Comparison of ENCODE assay signal across 19 mouse cellular contexts in the genomic region with DNA sequence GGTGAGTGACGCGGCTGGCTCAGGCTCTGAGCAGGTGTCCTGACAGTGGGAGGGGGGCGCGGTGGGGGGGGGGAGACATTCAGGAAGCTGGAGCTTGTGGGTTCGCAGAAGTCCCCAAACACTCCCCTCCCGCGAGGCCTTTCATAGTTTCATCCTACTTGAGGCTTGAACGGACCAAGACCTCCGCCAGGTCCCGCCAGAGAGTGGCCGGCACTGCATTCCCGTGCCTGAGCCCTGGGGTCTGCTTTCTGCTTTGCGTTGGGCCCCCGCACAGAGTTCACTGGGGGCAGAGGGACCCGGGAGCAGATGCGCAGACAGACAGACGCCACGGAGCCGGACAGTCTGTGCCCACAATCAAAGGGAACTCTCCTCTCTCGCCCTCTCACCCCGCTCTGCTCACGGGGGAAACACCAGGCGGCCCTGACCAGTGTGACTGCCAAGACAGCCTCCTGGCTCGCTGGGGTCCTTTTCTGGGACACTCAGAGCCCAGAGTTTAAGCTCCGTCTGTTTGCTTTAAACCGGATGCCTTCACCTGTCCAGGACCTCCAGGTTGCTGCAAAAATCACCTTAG. TPM values are rescaled to one million over a fixed set of nuclear protein-coding genes. Genes with fewer than 3 reads are reported as not detected.
A peak's percentile ranks its signal among the peaks of the same experiment; 100 is the strongest.
DNase-seq lines count a peak whose midpoint lies in the region; ATAC-seq lines count a peak whose summit lies in the region.
"Had no signal": no experiment of that assay in that cellular context is flagged by ENCODE, and none has a peak within 500 bp of the region (broad histone marks: within the 10 kb centered on the region; RNA-seq: fewer than 3 reads in every experiment).

No protein-coding gene starts in this region.

- DNase-seq in heart, postnatal 14 days: no peak
- no peak for DNase-seq in lung, postnatal 25 days (ENCODE audit: low spot score)
- DNase-seq in embryonic facial prominence, embryonic 10.5 days (ENCODE audit: low spot score): peak; percentile 42
- no peak for DNase-seq in thymus, postnatal 14 days
- DNase-seq in kidney, postnatal 25 days: no peak
- DNase-seq: cerebellum, adult 9-11 months; kidney, adult 2 months; kidney, postnatal 36 days; midbrain, embryonic 14.5 days; spleen, adult 18-20 months; thymus, adult 18-20 months had no signal

- no peaks in the 10 kb centered on the region for H3K36me3 ChIP-seq in heart, embryonic 13.5 days
- H3K36me3 ChIP-seq in lung, embryonic 16.5 days (ENCODE audit: control insufficient read depth, insufficient read depth, low read length): no peaks in the 10 kb centered on the region
- H3K36me3 ChIP-seq in embryonic facial prominence, embryonic 10.5 days (replicated peaks): no peaks in the 10 kb centered on the region
- H3K36me3 ChIP-seq in limb, embryonic 12.5 days: no peaks in the 10 kb centered on the region

- 5% methylated on average over 26 of the region's 26 CpGs for WGBS in heart, embryonic 13.5 days
- WGBS in lung, embryonic 16.5 days: 11% methylated on average over 26 of the region's 26 CpGs
- under 1% methylated on average over 26 of the region's 26 CpGs for WGBS in embryonic facial prominence, embryonic 10.5 days
- WGBS in limb, embryonic 12.5 days: 2% methylated on average over 26 of the region's 26 CpGs

- intact Hi-C loops in heart, postnatal 14 days (cut with DNase I): no loop called here

- H3K27me3 ChIP-seq in heart, embryonic 13.5 days (replicated peaks): peaks cover 98% of the 10 kb centered on the region
- H3K27me3 ChIP-seq in lung, embryonic 16.5 days (ENCODE audit: control insufficient read depth, insufficient read depth, low read depth, low read length): peaks cover 79% of the 10 kb centered on the region
- H3K27me3 ChIP-seq in embryonic facial prominence, embryonic 10.5 days (replicated peaks; ENCODE audit: low read depth, poor library complexity, severe bottlenecking): peaks cover 100% of the 10 kb centered on the region
- H3K27me3 ChIP-seq in limb, embryonic 12.5 days: peaks cover 99% of the 10 kb centered on the region

- H3K4me3 ChIP-seq in heart, embryonic 13.5 days: peak overlapping the region; percentile 54
- no peak overlapping the region for H3K4me3 ChIP-seq in lung, embryonic 16.5 days (ENCODE audit: low read length)
- H3K4me3 ChIP-seq in embryonic facial prominence, embryonic 10.5 days: no peak overlapping the region
- H3K4me3 ChIP-seq in limb, embryonic 12.5 days (replicated peaks): peak overlapping the region; percentile 47

- H3K27ac ChIP-seq in heart, embryonic 13.5 days (replicated peaks): peak overlapping the region; percentile 89
- H3K27ac ChIP-seq in lung, embryonic 16.5 days (ENCODE audit: low read length): no peak overlapping the region; the same call in 1 of the 2 replicates
- no peak overlapping the region for H3K27ac ChIP-seq in embryonic facial prominence, embryonic 10.5 days (replicated peaks)
- H3K27ac ChIP-seq in limb, embryonic 12.5 days: peak overlapping the region; percentile 92

- H3K4me1 ChIP-seq in heart, embryonic 13.5 days: peaks cover 48% of the 10 kb centered on the region
- peaks cover 32% of the 10 kb centered on the region for H3K4me1 ChIP-seq in lung, embryonic 16.5 days (replicated peaks; ENCODE audit: control insufficient read depth, insufficient read depth, low read length)
- H3K4me1 ChIP-seq in embryonic facial prominence, embryonic 10.5 days: 0 out of 2 replicates have a peak, but pooled peaks cover 6% of the 10 kb centered on the region
- peaks cover 16% of the 10 kb centered on the region for H3K4me1 ChIP-seq in limb, embryonic 12.5 days (replicated peaks)

- H3K9me3 ChIP-seq in heart, embryonic 13.5 days: no peaks in the 10 kb centered on the region
- no peaks in the 10 kb centered on the region for H3K9me3 ChIP-seq in lung, embryonic 16.5 days (ENCODE audit: control insufficient read depth, low read length)
- no peaks in the 10 kb centered on the region for H3K9me3 ChIP-seq in embryonic facial prominence, embryonic 10.5 days
- H3K9me3 ChIP-seq in limb, embryonic 12.5 days: no peaks in the 10 kb centered on the region

- ATAC-seq in heart, embryonic 13.5 days (ENCODE audit: extremely low read depth, insufficient number of reproducible peaks, low FRiP score, low TSS enrichment): no peak
- no peak for ATAC-seq in lung, embryonic 16.5 days (ENCODE audit: low read depth)
- ATAC-seq in limb, embryonic 12.5 days (ENCODE audit: insufficient number of reproducible peaks, insufficient read depth, low FRiP score, low TSS enrichment, low read depth): no peak
- ATAC-seq: forebrain, embryonic 14.5 days had no signal

- peak overlapping the region; percentile 81 for H3K4me2 ChIP-seq in heart, embryonic 13.5 days
- peak overlapping the region; percentile 8; the same call in 1 of the 2 replicates for H3K4me2 ChIP-seq in lung, embryonic 16.5 days (ENCODE audit: low read depth, low read length)
- H3K4me2 ChIP-seq in limb, embryonic 12.5 days: peak overlapping the region; percentile 61

- peak overlapping the region; percentile 89 for H3K9ac ChIP-seq in heart, embryonic 13.5 days
- peak overlapping the region; percentile 24; the same call in 1 of the 2 replicates for H3K9ac ChIP-seq in lung, embryonic 16.5 days (ENCODE audit: low read length)
- H3K9ac ChIP-seq in limb, embryonic 12.5 days (replicated peaks): peak overlapping the region; percentile 79

RNA-seq across cellular contexts. Expression of a gene that starts 34.8 kb away (rescaled TPM):
- polyA plus RNA-seq in heart, embryonic 13.5 days (2015; fragmentation: Nextera tagmentation; extraction: Ambion mirVana): 31.3 and 38.4 TPM in 2 replicates
- total RNA-seq in heart, postnatal 14 days (2021): 10 to 100 TPM; 18.9 to 36.8 TPM
- 53.0 and 58.7 TPM in 2 replicates for polyA plus RNA-seq in lung, embryonic 16.5 days (2015; fragmentation: Nextera tagmentation; extraction: Ambion mirVana)
- polyA plus RNA-seq in embryonic facial prominence, embryonic 10.5 days (2016; fragmentation: Nextera tagmentation; extraction: Ambion mirVana): 0.45 and 0.98 TPM in 2 replicates
- polyA plus RNA-seq in limb, embryonic 12.5 days (2016; fragmentation: Nextera tagmentation; extraction: Ambion mirVana): 35.6 and 51.2 TPM in 2 replicates
- total RNA-seq: layer of hippocampus, postnatal 14 days; left cerebral cortex, postnatal 14 days; MEL had no signal
- polyA plus RNA-seq: liver, embryonic 16.5 days had no signal

Comparison
In these comparisons a context has a peak if more than half of its experiments do, and no peak if none do; other contexts are left out.
1. H3K27ac ChIP-seq: peak in heart, embryonic 13.5 days (single experiment) and limb, embryonic 12.5 days (single experiment); none in lung, embryonic 16.5 days (single experiment) and embryonic facial prominence, embryonic 10.5 days (single experiment).
2. H3K4me2 ChIP-seq: peak in every context shown above with its lines; median percentile 81 in heart, embryonic 13.5 days; 61 in limb, embryonic 12.5 days; 8 in lung, embryonic 16.5 days.
3. H3K4me3 ChIP-seq: peak in heart, embryonic 13.5 days (single experiment) and limb, embryonic 12.5 days (single experiment); none in lung, embryonic 16.5 days (single experiment) and embryonic facial prominence, embryonic 10.5 days (single experiment).
4. H3K9ac ChIP-seq: peak in every context shown above with its lines; median percentile 89 in heart, embryonic 13.5 days; 79 in limb, embryonic 12.5 days; 24 in lung, embryonic 16.5 days.
5. RNA of a gene that starts 34.8 kb away (polyA plus RNA-seq): 53.0 to 58.7 TPM in lung, embryonic 16.5 days, 31.3 to 38.4 TPM in heart, embryonic 13.5 days and 35.6 to 51.2 TPM in limb, embryonic 12.5 days; 0.45 to 0.98 TPM in embryonic facial prominence, embryonic 10.5 days; every median in the first group is over 10 times any median in the second.